Mouse (Mus musculus): Measurements from ENCODE around the gene Cd248. TPM values are rescaled to one million over a fixed set of nuclear protein-coding genes. Genes with fewer than 3 reads are reported as not detected.
"Not testable (repeated sequence)": the region's sequence is repeated elsewhere in the genome, so short reads cannot be mapped to it uniquely, and the experiment has no call there.

Cd248 gene
- total RNA-seq, 2 experiments from 2014 or later, result 25.8 to 27.1 TPM

GRCm38 (mm10) chr19:5079279-5079678, 11.4 kb downstream of the Cd248 start:
- no peak for DNase-seq

GRCm38 (mm10) chr19:5082005-5082404, 14.1 kb downstream of the Cd248 start:
- DNase-seq, result no peak

- DNase-seq, result no peak
These were observed 14.7 kb downstream of the Cd248 start for GRCm38 (mm10) chr19:5082596-5082995.

- no peak for DNase-seq
These were observed 16.3 kb downstream of the Cd248 start for GRCm38 (mm10) chr19:5083961-5084833.

GRCm38 (mm10) chr19:5084834-5085144, 16.9 kb downstream of the Cd248 start:
- DNase-seq, result no peak

- DNase-seq, result peak; percentile 49
These were observed 17.4 kb downstream of the Cd248 start, which contains the start of gene Tmem151a for GRCm38 (mm10) chr19:5085145-5085863. TSS of gene Tmem151a (minus strand) at chr19:5085531.

- not testable (repeated sequence) for DNase-seq
These were observed 18.7 kb downstream of the Cd248 start for GRCm38 (mm10) chr19:5086533-5086932.

- peak; percentile 97 for DNase-seq
These were observed 20.2 kb downstream of the Cd248 start, which contains the start of gene Yif1a for GRCm38 (mm10) chr19:5087884-5088728. TSS of gene Yif1a (plus strand) at chr19:5088538.

- no peak for DNase-seq
These were observed 21.4 kb downstream of the Cd248 start for GRCm38 (mm10) chr19:5089324-5089723.

GRCm38 (mm10) chr19:5092083-5092482, 24.2 kb downstream of the Cd248 start:
- no peak for DNase-seq

- DNase-seq, result no peak
These were observed 25.8 kb downstream of the Cd248 start for GRCm38 (mm10) chr19:5093481-5094242.

- DNase-seq, result peak; percentile 95
These were observed 26.4 kb downstream of the Cd248 start for GRCm38 (mm10) chr19:5094243-5094632.

GRCm38 (mm10) chr19:5094746-5095417, 27.0 kb downstream of the Cd248 start:
- DNase-seq, result no peak

GRCm38 (mm10) chr19:5095887-5096474, 28.1 kb downstream of the Cd248 start:
- no peak for DNase-seq

- DNase-seq, result no peak
These were observed 29.9 kb downstream of the Cd248 start for GRCm38 (mm10) chr19:5097521-5098362.

- DNase-seq, result peak; percentile 71
These were observed 30.7 kb downstream of the Cd248 start, which contains the start of gene Cnih2 for GRCm38 (mm10) chr19:5098363-5099143. TSS of gene Cnih2 (minus strand) at chr19:5098521.

- no peak for DNase-seq
These were observed 38.2 kb downstream of the Cd248 start for GRCm38 (mm10) chr19:5106074-5106473.

GRCm38 (mm10) chr19:5106731-5107191, 38.9 kb downstream of the Cd248 start, which contains the start of gene Rab1b:
TSS of gene Rab1b (minus strand) at chr19:5107072.
- DNase-seq, result peak; percentile 99

All from heart, postnatal 4 days (tissue).